8 mouse cellular contexts compared by ENCODE assay signal in the genomic region with DNA sequence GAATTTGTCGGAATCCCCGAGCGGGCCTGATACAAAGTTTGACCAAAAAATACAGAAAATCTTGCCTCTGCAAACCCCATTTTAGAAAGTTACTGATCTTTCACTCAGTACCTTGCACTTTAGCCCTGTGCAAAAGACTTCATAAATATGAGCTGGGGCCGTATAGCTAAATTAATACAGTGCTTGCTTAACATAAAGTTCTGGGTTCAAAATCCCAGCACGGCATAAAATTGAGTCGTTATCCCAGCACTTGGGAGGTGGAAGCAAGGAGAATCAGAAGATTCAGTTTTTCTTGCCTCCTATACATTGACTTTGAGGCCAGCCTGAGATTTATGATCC. TPM values are rescaled to one million over a fixed set of nuclear protein-coding genes. Genes with fewer than 3 reads are reported as not detected.
DNase-seq lines count a peak whose midpoint lies in the region; ATAC-seq and TF ChIP-seq lines count a peak whose summit lies in the region.

No protein-coding gene starts in this region.

- no peaks in the 10 kb centered on the region for H3K27me3 ChIP-seq in kidney, embryonic 16.5 days (ENCODE audit: insufficient read depth, low read length)
- no peaks in the 10 kb centered on the region for H3K27me3 ChIP-seq in embryonic facial prominence, embryonic 11.5 days (ENCODE audit: control insufficient read depth, insufficient read depth, low read length)
- no peaks in the 10 kb centered on the region for H3K27me3 ChIP-seq in intestine, embryonic 16.5 days (replicated peaks; ENCODE audit: control insufficient read depth, insufficient read depth, low read length)
- no peaks in the 10 kb centered on the region for H3K27me3 ChIP-seq in midbrain, postnatal 0 days (ENCODE audit: insufficient read depth, low read length)

- no peak for TF ChIP-seq CTCF in midbrain, postnatal 0 days (IDR thresholded peaks at IDR 0.05)

- WGBS in kidney, embryonic 16.5 days, result 9% methylated on average over 6 of the region's 6 CpGs
- WGBS in embryonic facial prominence, embryonic 11.5 days, result 10% methylated on average over 6 of the region's 6 CpGs
- WGBS in intestine, embryonic 16.5 days, result 7% methylated on average over 6 of the region's 6 CpGs
- WGBS in midbrain, postnatal 0 days, result 9% methylated on average over 6 of the region's 6 CpGs

- H3K27ac ChIP-seq in kidney, embryonic 16.5 days (ENCODE audit: low read length), result peak overlapping the region; percentile 96
- H3K27ac ChIP-seq in embryonic facial prominence, embryonic 11.5 days (replicated peaks; ENCODE audit: low read depth, low read length), result no peak overlapping the region
- peak overlapping the region; percentile 45; the same call in 1 of the 2 replicates for H3K27ac ChIP-seq in intestine, embryonic 16.5 days (ENCODE audit: low read length)
- H3K27ac ChIP-seq in midbrain, postnatal 0 days (ENCODE audit: low read depth, low read length), result no peak overlapping the region

- H3K4me2 ChIP-seq in kidney, embryonic 16.5 days (replicated peaks; ENCODE audit: low read depth, low read length), result peak overlapping the region; percentile 78
- H3K4me2 ChIP-seq in embryonic facial prominence, embryonic 11.5 days (ENCODE audit: low read depth, low read length), result peak overlapping the region; percentile 5; the same call in 1 of the 2 replicates
- H3K4me2 ChIP-seq in intestine, embryonic 16.5 days (ENCODE audit: low read depth, low read length), result peak overlapping the region; percentile 57
- peak overlapping the region; percentile 50 for H3K4me2 ChIP-seq in midbrain, postnatal 0 days (ENCODE audit: low read depth, low read length, poor library complexity, severe bottlenecking)

- DNase-seq in kidney, adult 18-20 months, result no peak
- no peak for DNase-seq in embryonic facial prominence, embryonic 11.5 days (ENCODE audit: low spot score)
- DNase-seq in midbrain, postnatal 0 days (ENCODE audit: low spot score), result no peak
- DNase-seq in frontal cortex, postnatal 10 days (ENCODE audit: low spot score in 2 of 2), result no peak
- no peak for DNase-seq in gastrocnemius, postnatal 4 days (ENCODE audit: low spot score in 2 of 2)
- DNase-seq in spleen, postnatal 4 days (ENCODE audit: low spot score in 2 of 2), result no peak

- H3K4me3 ChIP-seq in kidney, embryonic 16.5 days (ENCODE audit: low read length), result peak overlapping the region; percentile 82
- peak overlapping the region; percentile 94 for H3K4me3 ChIP-seq in embryonic facial prominence, embryonic 11.5 days (ENCODE audit: low read depth, low read length)
- peak overlapping the region; percentile 82 for H3K4me3 ChIP-seq in intestine, embryonic 16.5 days (ENCODE audit: low read length)
- H3K4me3 ChIP-seq in midbrain, postnatal 0 days (ENCODE audit: low read depth, low read length), result peak overlapping the region; percentile 95

- H3K9me3 ChIP-seq in kidney, embryonic 16.5 days (ENCODE audit: low read length), result no peaks in the 10 kb centered on the region
- no peaks in the 10 kb centered on the region for H3K9me3 ChIP-seq in embryonic facial prominence, embryonic 11.5 days (replicated peaks; ENCODE audit: control insufficient read depth, low read length)
- H3K9me3 ChIP-seq in intestine, embryonic 16.5 days (ENCODE audit: control insufficient read depth, low read length), result no peaks in the 10 kb centered on the region
- no peaks in the 10 kb centered on the region for H3K9me3 ChIP-seq in midbrain, postnatal 0 days (ENCODE audit: low read length)

- ATAC-seq in kidney, embryonic 16.5 days (ENCODE audit: low FRiP score, low TSS enrichment), result no peak
- peak; percentile 33; the same call in 1 of the 2 replicates for ATAC-seq in embryonic facial prominence, embryonic 11.5 days (replicated peaks; ENCODE audit: insufficient number of reproducible peaks, low FRiP score, low TSS enrichment, low read depth)
- no peak; the same call in 1 of the 2 replicates for ATAC-seq in intestine, embryonic 16.5 days
- no peak for ATAC-seq in midbrain, postnatal 0 days (ENCODE audit: low FRiP score)

- H3K36me3 ChIP-seq in kidney, embryonic 16.5 days (ENCODE audit: insufficient read depth, low read length), result peaks cover 9% of the 10 kb centered on the region
- no peaks in the 10 kb centered on the region for H3K36me3 ChIP-seq in embryonic facial prominence, embryonic 11.5 days (replicated peaks; ENCODE audit: control insufficient read depth, insufficient read depth, low read depth, low read length)
- H3K36me3 ChIP-seq in intestine, embryonic 16.5 days (ENCODE audit: control insufficient read depth, insufficient read depth, low read length), result no peaks in the 10 kb centered on the region
- H3K36me3 ChIP-seq in midbrain, postnatal 0 days (ENCODE audit: insufficient read depth, low read length), result no peaks in the 10 kb centered on the region

- H3K9ac ChIP-seq in kidney, embryonic 16.5 days (replicated peaks; ENCODE audit: low read length), result peak overlapping the region; percentile 96
- H3K9ac ChIP-seq in embryonic facial prominence, embryonic 11.5 days (replicated peaks; ENCODE audit: low read length), result peak overlapping the region; percentile 98
- peak overlapping the region; percentile 93 for H3K9ac ChIP-seq in intestine, embryonic 16.5 days (ENCODE audit: low read depth, low read length)
- H3K9ac ChIP-seq in midbrain, postnatal 0 days (replicated peaks; ENCODE audit: low read length, poor library complexity, severe bottlenecking), result peak overlapping the region; percentile 91; the same call in 1 of the 2 replicates

- peaks cover 30% of the 10 kb centered on the region for H3K4me1 ChIP-seq in kidney, embryonic 16.5 days (ENCODE audit: insufficient read depth, low read length)
- H3K4me1 ChIP-seq in embryonic facial prominence, embryonic 11.5 days (ENCODE audit: control insufficient read depth, insufficient read depth, low read length), result peaks cover 2% of the 10 kb centered on the region; the same call in 1 of the 2 replicates
- H3K4me1 ChIP-seq in intestine, embryonic 16.5 days (ENCODE audit: control insufficient read depth, insufficient read depth, low read length), result peaks cover 18% of the 10 kb centered on the region
- H3K4me1 ChIP-seq in midbrain, postnatal 0 days (ENCODE audit: insufficient read depth, low read length), result peaks cover 4% of the 10 kb centered on the region

RNA-seq across cellular contexts. Expression of gene Akr1a1, which starts 0.3 kb away (rescaled TPM):
- 869 and 947 TPM in 2 replicates for polyA plus RNA-seq in kidney, embryonic 16.5 days (2015; fragmentation: Nextera tagmentation; extraction: Ambion mirVana)
- 727 and 756 TPM in 2 replicates for polyA plus RNA-seq in embryonic facial prominence, embryonic 11.5 days (2014; fragmentation: Nextera tagmentation; extraction: Ambion mirVana)
- 928 and 934 TPM in 2 replicates for polyA plus RNA-seq in intestine, embryonic 16.5 days (2015; fragmentation: Nextera tagmentation; extraction: Ambion mirVana)
- 475 and 495 TPM in 2 replicates for total RNA-seq in midbrain, postnatal 0 days (2014; rRNA removed)
- polyA plus RNA-seq in midbrain, postnatal 0 days (2015; fragmentation: Nextera tagmentation; extraction: Ambion mirVana), result 684 and 729 TPM in 2 replicates
- total RNA-seq in gastrocnemius, postnatal 4 days (2021), result 100 to 1,000 TPM; 452 to 457 TPM

RNA-seq across cellular contexts. Expression of gene Nasp, which starts 24.0 kb away (rescaled TPM):
- polyA plus RNA-seq in kidney, embryonic 16.5 days (2015; fragmentation: Nextera tagmentation; extraction: Ambion mirVana), result 144 and 169 TPM in 2 replicates
- 324 and 364 TPM in 2 replicates for polyA plus RNA-seq in embryonic facial prominence, embryonic 11.5 days (2014; fragmentation: Nextera tagmentation; extraction: Ambion mirVana)
- polyA plus RNA-seq in intestine, embryonic 16.5 days (2015; fragmentation: Nextera tagmentation; extraction: Ambion mirVana), result 74.0 and 89.8 TPM in 2 replicates
- total RNA-seq in midbrain, postnatal 0 days (2014; rRNA removed), result 51.6 and 78.7 TPM in 2 replicates
- polyA plus RNA-seq in midbrain, postnatal 0 days (2015; fragmentation: Nextera tagmentation; extraction: Ambion mirVana), result 67.2 and 76.3 TPM in 2 replicates
- 10 to 100 TPM; 43.8 to 55.2 TPM for total RNA-seq in gastrocnemius, postnatal 4 days (2021)

RNA-seq across cellular contexts. Expression of gene Prdx1, which starts 33.6 kb away (rescaled TPM):
- 1,468 and 1,536 TPM in 2 replicates for polyA plus RNA-seq in kidney, embryonic 16.5 days (2015; fragmentation: Nextera tagmentation; extraction: Ambion mirVana)
- 1,282 and 1,318 TPM in 2 replicates for polyA plus RNA-seq in embryonic facial prominence, embryonic 11.5 days (2014; fragmentation: Nextera tagmentation; extraction: Ambion mirVana)
- polyA plus RNA-seq in intestine, embryonic 16.5 days (2015; fragmentation: Nextera tagmentation; extraction: Ambion mirVana), result 1,384 and 1,485 TPM in 2 replicates
- total RNA-seq in midbrain, postnatal 0 days (2014; rRNA removed), result 171 and 207 TPM in 2 replicates
- polyA plus RNA-seq in midbrain, postnatal 0 days (2015; fragmentation: Nextera tagmentation; extraction: Ambion mirVana), result 546 and 551 TPM in 2 replicates
- total RNA-seq in gastrocnemius, postnatal 4 days (2021), result 100 to 1,000 TPM; 246 to 251 TPM

RNA-seq across cellular contexts. Expression of gene Ccdc17, which starts 55.3 kb away (rescaled TPM):
- 5.2 and 5.8 TPM in 2 replicates for polyA plus RNA-seq in kidney, embryonic 16.5 days (2015; fragmentation: Nextera tagmentation; extraction: Ambion mirVana)
- 1.4 and 2.1 TPM in 2 replicates for polyA plus RNA-seq in embryonic facial prominence, embryonic 11.5 days (2014; fragmentation: Nextera tagmentation; extraction: Ambion mirVana)
- 6.1 and 6.4 TPM in 2 replicates for polyA plus RNA-seq in intestine, embryonic 16.5 days (2015; fragmentation: Nextera tagmentation; extraction: Ambion mirVana)
- 0.44 and 5.1 TPM in 2 replicates for total RNA-seq in midbrain, postnatal 0 days (2014; rRNA removed)
- 3.2 and 4.1 TPM in 2 replicates for polyA plus RNA-seq in midbrain, postnatal 0 days (2015; fragmentation: Nextera tagmentation; extraction: Ambion mirVana)
- 1 to 10 TPM; 4.1 to 4.6 TPM for total RNA-seq in gastrocnemius, postnatal 4 days (2021)

RNA-seq across cellular contexts. Expression of gene Mmachc, which starts 56.4 kb away (rescaled TPM):
- polyA plus RNA-seq in kidney, embryonic 16.5 days (2015; fragmentation: Nextera tagmentation; extraction: Ambion mirVana), result 27.0 and 30.6 TPM in 2 replicates
- polyA plus RNA-seq in embryonic facial prominence, embryonic 11.5 days (2014; fragmentation: Nextera tagmentation; extraction: Ambion mirVana), result 20.0 and 24.6 TPM in 2 replicates
- polyA plus RNA-seq in intestine, embryonic 16.5 days (2015; fragmentation: Nextera tagmentation; extraction: Ambion mirVana), result 20.7 and 22.7 TPM in 2 replicates
- total RNA-seq in midbrain, postnatal 0 days (2014; rRNA removed), result 20.8 and 24.3 TPM in 2 replicates
- polyA plus RNA-seq in midbrain, postnatal 0 days (2015; fragmentation: Nextera tagmentation; extraction: Ambion mirVana), result 16.6 and 16.8 TPM in 2 replicates
- total RNA-seq in gastrocnemius, postnatal 4 days (2021), result 10 to 100 TPM; 18.2 to 20.5 TPM

Comparison
In these comparisons a context has a peak if more than half of its experiments do, and no peak if none do; other contexts are left out.
1. H3K27ac ChIP-seq: peak in kidney, embryonic 16.5 days (single experiment) and intestine, embryonic 16.5 days (single experiment); none in embryonic facial prominence, embryonic 11.5 days (single experiment) and midbrain, postnatal 0 days (single experiment).
2. H3K4me2 ChIP-seq: peak in every context shown above with its lines; median percentile 78 in kidney, embryonic 16.5 days; 57 in intestine, embryonic 16.5 days; 50 in midbrain, postnatal 0 days; 5 in embryonic facial prominence, embryonic 11.5 days.
3. Peak in every context shown above with its lines, with median percentiles within 50 percentile points of each other: H3K4me3 ChIP-seq and H3K9ac ChIP-seq.